Mouse (Mus musculus) lung, embryonic 14.5 days (tissue): ENCODE measurements around the gene Tomm40. TPM values are rescaled to one million over a fixed set of nuclear protein-coding genes. Genes with fewer than 3 reads are reported as not detected.
A peak's percentile ranks its signal among the peaks of the same experiment; 100 is the strongest.

ENCODE experiments used
- ATAC-seq: fragments of 200-750 bp; cut with Nextera tagmentation; 2 replicates; pipeline ENCODE4 v1.8.0; 2017; ENCODE audit warnings: mild to moderate bottlenecking, moderate TSS enrichment, moderate library complexity; ENCODE audit not compliant: insufficient read depth
- DNase-seq: peaks from one replicate; pipeline ENCODE4 v3.0.0-alpha.2; 2015
- H3K27ac ChIP-seq: fragments of 300-500 bp; sonication (generic); 2 replicates; pipeline ENCODE4 v1.5.1; 2014; ENCODE audit warnings: low read depth, mild to moderate bottlenecking, moderate library complexity
- H3K27me3 ChIP-seq: fragments of 300-500 bp; sonication (generic); 2 replicates; pipeline ENCODE4 v1.6.1; 2014; ENCODE audit warnings: low read length, control low read depth; ENCODE audit not compliant: insufficient read depth
- H3K36me3 ChIP-seq: fragments of 300-500 bp; sonication (generic); 2 replicates; pipeline ENCODE4 v1.6.1; 2014; ENCODE audit warnings: control low read depth; ENCODE audit not compliant: insufficient read depth
- H3K4me1 ChIP-seq: fragments of 300-500 bp; sonication (generic); 2 replicates; pipeline ENCODE4 v1.6.1; 2014; ENCODE audit warnings: antibody characterized with exemption, control low read depth; ENCODE audit not compliant: insufficient read depth
- H3K4me2 ChIP-seq: fragments of 300-500 bp; sonication (generic); 2 replicates; pipeline ENCODE4 v1.6.1; 2014; ENCODE audit warnings: mild to moderate bottlenecking
- H3K4me3 ChIP-seq: fragments of 300-500 bp; sonication (generic); 2 replicates; pipeline ENCODE4 v1.5.1; 2014; ENCODE audit warnings: low read depth, low read length
- H3K9ac ChIP-seq: fragments of 300-500 bp; sonication (generic); 2 replicates; pipeline ENCODE4 v1.6.1; 2014
- H3K9me3 ChIP-seq: fragments of 300-500 bp; sonication (generic); 2 replicates; pipeline ENCODE4 v1.6.1; 2016; ENCODE audit warnings: low read depth, low read length, control low read depth
- CTCF ChIP-seq: IDR thresholded peaks from 2 replicates; pipeline ENCODE4 v1.5.1; 2016; ENCODE audit warnings: antibody characterized with exemption, low read depth
- WGBS: fragments of 180-500 bp; shearing (Covaris S2); extraction: QIAGEN DNeasy Blood & Tissue Kit; methylation state at CpG from one replicate; pipeline ENCODE4 v1.1.7; 2014; 5-methylcytosine and 5-hydroxymethylcytosine counted together
- polyA plus RNA-seq: library from polyadenylated mRNA; unstranded; fragments of >200 nt; fragmentation: Nextera tagmentation; extraction: Ambion mirVana; gene quantifications from 2 replicates; pipeline ENCODE4 v1.2.1, GENCODE M21; 2014

The Tomm40 gene
- polyA plus RNA-seq, 1 experiment from 2014 or later = 168 TPM

DNA sequence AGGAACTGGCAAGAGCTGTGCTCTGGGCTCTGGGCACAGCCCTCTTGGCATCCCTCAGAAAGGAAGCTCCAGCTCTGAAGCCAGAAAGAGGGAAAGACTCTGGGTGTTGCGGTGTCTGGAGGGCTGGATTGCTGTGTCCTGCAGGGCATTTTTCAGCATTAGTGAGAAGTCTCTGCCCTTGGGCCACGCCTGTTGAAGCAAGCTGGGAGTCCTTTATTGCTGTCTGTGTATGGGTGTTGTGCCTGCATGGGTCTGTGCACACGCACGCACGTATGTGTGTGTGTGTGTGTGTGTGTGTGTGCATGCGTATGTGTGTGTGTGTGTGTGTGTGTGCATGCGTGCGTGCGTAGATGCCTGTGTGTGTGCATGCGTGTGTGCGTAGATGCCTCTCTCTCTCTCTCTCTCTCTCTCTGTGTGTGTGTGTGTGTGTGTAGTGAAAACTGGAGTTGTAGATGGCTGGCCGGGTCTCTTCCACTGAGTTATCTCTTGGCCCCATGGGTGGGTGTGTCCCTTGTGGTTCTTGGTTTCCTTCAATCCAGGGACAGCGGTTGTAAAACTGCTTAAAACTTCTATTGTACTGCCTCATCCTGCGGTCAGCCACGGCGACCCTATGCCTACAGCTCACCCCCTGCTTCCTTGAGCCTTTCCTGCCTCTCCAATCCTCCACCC, 21.3 kb upstream of the Tomm40 start:
- no peak for TF ChIP-seq CTCF
- DNase-seq = no peak
- Histone ChIP-seq H3K27me3 (no peaks in the 10 kb centered on the region), H3K4me1 (no peaks in the 10 kb centered on the region), H3K4me2 (no peak overlapping the region), H3K9ac (no peak overlapping the region), H3K27ac (no peak overlapping the region), H3K9me3 (no peaks in the 10 kb centered on the region), H3K36me3 (peaks cover 75% of the 10 kb centered on the region), H3K4me3 (no peak overlapping the region)
- WGBS = 85% methylated on average over 15 of the region's 16 CpGs
- no peak for ATAC-seq

DNA sequence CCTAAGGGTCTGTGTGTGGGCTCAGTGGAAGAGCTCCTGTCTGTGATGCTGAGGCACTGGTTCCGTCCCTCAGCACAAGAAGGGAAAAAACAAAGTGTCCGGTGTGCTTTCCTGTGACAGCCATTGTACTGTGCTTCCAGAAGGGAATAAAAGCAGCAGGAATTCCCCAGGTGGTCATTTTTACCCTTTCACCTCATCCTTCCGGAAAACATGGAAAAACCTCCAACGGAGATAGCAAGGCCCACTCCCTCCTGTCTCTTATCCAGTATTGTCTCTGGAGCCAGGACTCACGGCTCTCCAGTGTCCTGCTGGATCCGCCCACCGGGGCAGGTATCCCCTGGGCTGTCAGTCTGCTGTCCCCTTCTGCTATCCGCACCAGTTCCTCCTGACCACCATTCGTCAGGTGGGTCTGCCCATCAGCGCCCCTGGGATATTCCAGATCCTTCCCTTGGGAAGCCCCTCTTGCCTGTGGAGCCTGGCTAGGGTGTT, 19.0 kb upstream of the Tomm40 start:
- Histone ChIP-seq H3K9ac (no peak overlapping the region), H3K4me1 (no peaks in the 10 kb centered on the region), H3K9me3 (no peaks in the 10 kb centered on the region), H3K27ac (no peak overlapping the region), H3K4me2 (no peak overlapping the region), H3K27me3 (no peaks in the 10 kb centered on the region), H3K36me3 (peaks cover 87% of the 10 kb centered on the region), H3K4me3 (no peak overlapping the region)
- 86% methylated on average over 10 of the region's 10 CpGs for WGBS
- DNase-seq (no peak), ATAC-seq (no peak)
- TF ChIP-seq CTCF = no peak

DNA sequence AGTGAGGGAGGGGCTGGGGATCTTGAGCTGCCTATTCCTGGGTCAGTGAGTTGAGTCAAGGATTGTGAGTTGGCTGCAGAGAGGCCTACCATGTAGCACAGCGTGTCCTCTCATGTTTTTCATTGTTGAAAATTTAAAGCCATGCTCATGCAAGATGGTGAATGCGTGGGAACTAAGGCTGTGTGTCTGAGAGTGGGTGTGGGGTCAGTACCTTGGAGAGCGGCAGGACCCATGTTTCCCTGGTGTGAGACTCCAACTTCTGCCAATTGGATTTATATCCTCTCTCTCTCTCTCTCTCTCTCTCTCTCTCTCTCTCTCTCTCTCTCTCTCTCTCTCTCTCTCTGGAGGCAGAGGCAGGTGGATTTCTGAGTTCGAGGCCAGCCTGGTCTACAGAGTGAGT, 11.3 kb upstream of the Tomm40 start:
- Histone ChIP-seq H3K36me3 (peaks cover 91% of the 10 kb centered on the region), H3K4me1 (no peaks in the 10 kb centered on the region), H3K4me3 (no peak overlapping the region), H3K4me2 (no peak overlapping the region), H3K27me3 (no peaks in the 10 kb centered on the region), H3K9me3 (peaks cover 2% of the 10 kb centered on the region; the same call in 1 of the 2 replicates), H3K9ac (no peak overlapping the region), H3K27ac (no peak overlapping the region)
- 80% methylated on average over 4 of the region's 4 CpGs for WGBS
- TF ChIP-seq CTCF = no peak
- ATAC-seq (no peak), DNase-seq (peak; percentile 28)

DNA sequence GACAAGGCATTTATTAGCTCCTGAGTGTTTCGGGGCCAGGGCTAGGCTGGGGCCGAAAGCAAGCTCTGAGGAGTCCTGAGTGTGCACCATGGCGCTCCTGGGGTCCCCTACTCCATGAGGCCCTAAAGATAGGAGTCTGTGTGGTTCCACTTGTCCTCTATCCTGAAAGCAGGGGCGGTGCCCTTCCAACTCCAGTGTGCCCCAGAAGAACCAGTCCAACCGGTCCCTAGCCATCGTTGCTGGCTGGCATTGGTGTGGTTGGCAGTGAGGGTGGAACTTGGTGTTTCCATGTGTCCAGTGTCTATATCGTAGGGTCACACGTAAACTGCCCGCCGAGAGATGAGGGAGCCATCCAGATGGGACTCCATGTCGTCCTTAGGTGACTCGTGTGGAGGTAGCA, 8.9 kb upstream of the Tomm40 start:
- no peak for DNase-seq
- no peaks in the 10 kb centered on the region for H3K27me3 ChIP-seq
- H3K4me3 ChIP-seq = no peak overlapping the region
- no peak overlapping the region for H3K27ac ChIP-seq
- H3K4me2 ChIP-seq = no peak overlapping the region
- no peaks in the 10 kb centered on the region for H3K4me1 ChIP-seq
- TF ChIP-seq CTCF = no peak
- peaks cover 8% of the 10 kb centered on the region for H3K9me3 ChIP-seq
- no peak overlapping the region for H3K9ac ChIP-seq
- WGBS = 90% methylated on average over 12 of the region's 12 CpGs
- peaks cover 83% of the 10 kb centered on the region for H3K36me3 ChIP-seq
- ATAC-seq = no peak

DNA sequence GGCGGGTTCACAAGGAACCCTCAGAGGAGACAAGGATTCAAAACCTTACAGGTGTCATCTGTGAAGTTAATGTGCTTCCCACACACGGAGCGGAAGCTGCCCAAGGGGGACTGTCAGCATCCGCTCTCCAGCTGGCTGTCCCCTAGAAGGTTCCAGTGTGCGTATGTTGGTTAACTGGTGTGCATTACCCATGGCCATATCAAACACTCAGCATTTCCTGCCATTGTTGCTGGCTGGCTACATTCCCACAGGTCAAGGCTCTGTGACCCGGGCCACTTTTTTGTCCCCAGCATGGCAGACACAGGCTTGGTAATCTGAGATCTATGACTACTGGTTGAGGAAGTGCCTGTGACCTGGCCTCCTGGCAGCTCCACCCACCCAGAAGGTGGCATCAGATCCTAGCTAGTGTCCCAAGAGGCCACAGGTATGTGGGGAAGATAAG, 7.5 kb upstream of the Tomm40 start:
- H3K4me2 ChIP-seq = no peak overlapping the region
- no peaks in the 10 kb centered on the region for H3K4me1 ChIP-seq
- peak; percentile 61 for DNase-seq
- H3K9ac ChIP-seq = no peak overlapping the region
- 77% methylated on average over 6 of the region's 6 CpGs for WGBS
- no peak overlapping the region for H3K4me3 ChIP-seq
- TF ChIP-seq CTCF = no peak
- no peaks in the 10 kb centered on the region for H3K27me3 ChIP-seq
- 0 out of 2 replicates have a peak, but pooled peaks have one; percentile 39 for ATAC-seq
- peaks cover 8% of the 10 kb centered on the region for H3K9me3 ChIP-seq
- H3K27ac ChIP-seq = peak overlapping the region; percentile 24; the same call in 1 of the 2 replicates
- H3K36me3 ChIP-seq = peaks cover 81% of the 10 kb centered on the region

DNA sequence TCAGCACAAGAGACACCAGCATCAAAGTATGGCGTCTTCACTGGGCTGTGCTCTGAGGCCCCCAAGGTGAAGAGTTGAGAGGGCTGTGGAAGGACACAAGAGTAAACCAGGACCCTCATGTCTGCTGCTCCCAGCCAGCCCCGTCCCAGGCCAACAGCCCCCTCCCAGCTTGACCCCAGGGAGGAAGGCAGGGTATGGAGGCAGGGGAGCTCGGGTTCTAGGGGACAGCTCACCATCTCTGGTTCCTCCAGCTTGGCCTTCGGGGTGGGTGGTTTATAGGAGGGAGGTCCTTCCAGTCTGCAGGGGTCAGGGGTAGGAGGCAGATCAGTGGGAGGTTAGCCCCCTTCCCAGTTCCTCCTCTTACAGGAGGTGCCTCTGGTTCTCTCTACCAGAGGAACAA, 4.0 kb upstream of the Tomm40 start:
- ATAC-seq = no peak
- TF ChIP-seq CTCF = no peak
- Histone ChIP-seq H3K4me1 (no peaks in the 10 kb centered on the region), H3K27ac (no peak overlapping the region), H3K27me3 (no peaks in the 10 kb centered on the region), H3K9me3 (peaks cover 8% of the 10 kb centered on the region), H3K4me3 (no peak overlapping the region), H3K4me2 (no peak overlapping the region), H3K9ac (no peak overlapping the region), H3K36me3 (peaks cover 57% of the 10 kb centered on the region)
- DNase-seq = no peak
- 89% methylated on average over 4 of the region's 4 CpGs for WGBS

DNA sequence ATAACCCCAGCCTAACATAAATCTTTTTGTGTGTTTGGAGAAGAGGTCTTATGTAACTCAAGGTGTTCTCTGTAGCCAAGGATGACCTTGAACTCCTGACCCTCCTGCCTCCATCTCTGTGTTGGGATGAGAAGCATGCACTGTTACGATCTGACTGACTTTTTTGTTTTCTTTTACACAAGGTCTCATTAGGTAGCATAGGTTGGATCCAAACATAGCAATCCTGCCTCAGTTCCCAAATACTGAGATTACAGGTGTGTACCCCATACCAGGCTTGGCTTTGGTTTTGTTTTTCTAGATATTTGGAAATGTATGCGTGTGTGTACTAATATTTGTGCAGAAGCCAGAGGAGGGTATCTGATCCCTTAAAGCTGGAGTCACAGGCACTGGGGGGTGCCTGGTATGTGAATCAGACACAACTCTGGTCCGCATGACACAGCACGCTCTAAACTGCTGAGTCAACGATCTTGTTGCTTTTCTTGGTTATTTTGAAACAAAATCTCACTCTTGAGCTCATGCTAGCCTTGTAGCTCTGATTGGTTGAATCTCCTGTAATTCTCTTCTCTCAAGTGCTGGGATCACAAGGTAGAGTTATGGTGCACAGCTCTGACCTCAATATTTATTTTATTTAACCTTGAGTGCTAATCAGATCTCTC, 3.2 kb upstream of the Tomm40 start:
- no peak overlapping the region for H3K9ac ChIP-seq
- DNase-seq = no peak
- H3K27ac ChIP-seq = no peak overlapping the region
- no peak overlapping the region for H3K4me3 ChIP-seq
- TF ChIP-seq CTCF = no peak
- peaks cover 53% of the 10 kb centered on the region for H3K36me3 ChIP-seq
- no peak overlapping the region for H3K4me2 ChIP-seq
- no peaks in the 10 kb centered on the region for H3K27me3 ChIP-seq
- H3K9me3 ChIP-seq = peaks cover 8% of the 10 kb centered on the region
- WGBS = 88% methylated on average over 5 of the region's 5 CpGs
- no peak for ATAC-seq
- no peaks in the 10 kb centered on the region for H3K4me1 ChIP-seq
